Mouse (Mus musculus): ENCODE results near the gene Trappc3l. TPM values are rescaled to one million over a fixed set of nuclear protein-coding genes. Genes with fewer than 3 reads are reported as not detected.

The Trappc3l gene
- polyA plus RNA-seq, 1 experiment from 2014 or later, result 0.89 TPM

Other genes starting within 250 kb of the Trappc3l start
- gene Sult3a1, start 179.9 kb upstream of the Trappc3l start, polyA plus RNA-seq (2014; fragmentation: Nextera tagmentation; extraction: Ambion mirVana), result not detected in 2 replicates
- gene Rsph4a, start 132.5 kb upstream of the Trappc3l start, polyA plus RNA-seq (2014; fragmentation: Nextera tagmentation; extraction: Ambion mirVana), result 0.52 and 1.3 TPM in 2 replicates
- gene Zup1, start 86.3 kb upstream of the Trappc3l start, polyA plus RNA-seq (2014; fragmentation: Nextera tagmentation; extraction: Ambion mirVana), result 19.3 and 20.3 TPM in 2 replicates
- 138 and 141 TPM in 2 replicates for gene Rwdd1, start 18.0 kb upstream of the Trappc3l start, polyA plus RNA-seq (2014; fragmentation: Nextera tagmentation; extraction: Ambion mirVana)
- gene Calhm4, start 6.7 kb downstream of the Trappc3l start, polyA plus RNA-seq (2014; fragmentation: Nextera tagmentation; extraction: Ambion mirVana), result 0.12 and 0.18 TPM in 2 replicates
- 1.4 TPM in 2 replicates for gene Calhm5, start 58.9 kb downstream of the Trappc3l start, polyA plus RNA-seq (2014; fragmentation: Nextera tagmentation; extraction: Ambion mirVana)
- gene Calhm6, start 90.4 kb downstream of the Trappc3l start, polyA plus RNA-seq (2014; fragmentation: Nextera tagmentation; extraction: Ambion mirVana), result 0.88 and 1.1 TPM in 2 replicates
- gene Dse, start 170.1 kb downstream of the Trappc3l start, polyA plus RNA-seq (2014; fragmentation: Nextera tagmentation; extraction: Ambion mirVana), result 46.7 and 49.6 TPM in 2 replicates
- gene Tspyl1, start 244.6 kb downstream of the Trappc3l start, polyA plus RNA-seq (2014; fragmentation: Nextera tagmentation; extraction: Ambion mirVana), result 43.8 and 45.7 TPM in 2 replicates